Mouse (Mus musculus) MEL-GATA-1-ER (cell line): ENCODE measurements at regions not wholly inside any gene's neighbourhood (a gene's known extent, or its start where the extent isn't known, plus 50 kb on each side); places are given as distances from the start of the nearest gene placed in this dataset.
A peak's percentile ranks its signal among the peaks of the same experiment; 100 is the strongest.

Source experiments
- DNase-seq: peaks from one replicate; pipeline ENCODE4 v3.0.0-alpha.2; 2012; ENCODE audit warnings: low read depth; ENCODE audit errors: extremely low read depth

GRCm38 (mm10) chr2:73996986-73997385 is 85.9 kb upstream of the Atp5g3 start:
- DNase-seq = no peak

GRCm38 (mm10) chr2:73991818-73992217 is 80.7 kb upstream of the Atp5g3 start:
- no peak for DNase-seq

DNA sequence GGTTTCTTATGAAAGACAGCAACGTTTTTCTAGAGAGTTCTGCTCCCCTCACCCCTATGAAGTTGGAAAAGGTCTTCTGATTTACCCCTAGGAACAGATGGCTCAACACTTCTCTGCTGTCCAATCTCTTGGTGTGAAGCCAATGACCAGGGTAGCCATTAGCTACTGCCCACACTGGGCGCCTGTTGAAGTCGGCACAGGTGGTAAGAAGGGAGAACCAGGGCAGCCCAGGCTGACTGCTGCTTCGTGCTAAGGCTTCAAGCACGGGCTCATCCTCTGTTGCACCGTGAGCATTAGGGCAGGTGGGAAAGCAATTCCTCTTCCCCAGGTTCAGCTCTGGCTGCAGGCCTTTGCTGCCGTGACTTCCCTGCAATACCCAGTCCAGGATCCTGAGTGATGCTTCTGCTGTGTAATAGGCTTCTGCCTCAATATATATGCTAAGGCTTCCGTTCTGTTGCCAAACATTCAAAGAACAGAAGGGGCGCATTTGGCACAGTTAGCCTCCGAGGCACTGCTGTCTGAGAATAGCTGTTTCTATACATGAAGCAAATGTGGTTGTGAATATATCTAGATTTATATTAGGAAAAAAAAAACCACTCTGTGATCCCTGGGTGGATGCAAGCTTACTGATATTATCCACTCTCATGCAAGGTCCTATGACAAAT is 76.4 kb upstream of the Atp5g3 start:
- DNase-seq = no peak

DNA sequence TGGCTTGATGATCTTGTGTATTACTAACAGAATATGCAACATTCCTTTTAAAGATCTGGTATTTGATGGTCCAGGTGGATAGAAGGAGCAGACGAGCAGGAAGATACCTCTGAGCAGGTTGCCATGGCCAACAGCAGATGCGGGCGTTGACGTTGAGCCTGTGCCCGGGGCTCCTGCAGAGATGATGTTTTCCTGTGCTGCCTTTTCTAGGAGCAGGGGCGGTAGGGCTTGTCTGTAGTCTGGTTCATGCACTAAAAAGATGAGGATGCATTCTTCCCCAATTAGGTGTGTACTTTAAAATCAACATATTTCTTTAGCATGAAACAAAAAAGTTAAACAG is 74.8 kb upstream of the Atp5g3 start:
- DNase-seq = no peak

DNA sequence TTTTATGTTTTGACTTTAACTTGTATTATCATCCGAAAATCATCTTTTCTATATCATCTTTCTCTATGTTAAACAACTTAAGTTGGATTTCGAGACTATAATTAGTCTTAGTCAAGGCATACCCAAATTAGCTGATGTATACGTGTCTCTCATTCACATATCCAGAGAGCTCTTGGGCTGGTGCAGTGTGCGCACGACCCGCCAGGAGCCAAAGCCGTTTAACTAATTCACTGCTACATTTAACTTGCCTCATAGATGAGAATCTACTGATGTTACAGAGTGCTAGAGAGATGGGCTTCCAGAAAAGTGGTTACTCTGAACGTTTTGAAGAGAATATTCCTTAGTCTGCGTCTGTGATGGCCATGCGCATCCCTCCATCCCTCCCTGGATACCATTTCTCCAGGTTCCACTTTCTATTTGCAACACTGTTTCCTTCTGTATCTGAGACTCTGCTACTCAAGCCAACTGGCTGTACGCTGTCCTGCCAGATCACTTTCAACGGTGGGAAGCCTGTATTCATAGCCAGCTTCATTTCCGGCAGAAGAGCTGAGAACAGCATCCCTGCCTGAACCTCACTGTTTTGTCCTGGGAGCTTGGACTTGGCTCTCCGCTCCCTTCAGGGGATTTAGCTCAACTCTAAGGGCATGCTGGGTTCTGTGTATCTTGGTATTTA is 74.2 kb upstream of the Atp5g3 start:
- no peak for DNase-seq

DNA sequence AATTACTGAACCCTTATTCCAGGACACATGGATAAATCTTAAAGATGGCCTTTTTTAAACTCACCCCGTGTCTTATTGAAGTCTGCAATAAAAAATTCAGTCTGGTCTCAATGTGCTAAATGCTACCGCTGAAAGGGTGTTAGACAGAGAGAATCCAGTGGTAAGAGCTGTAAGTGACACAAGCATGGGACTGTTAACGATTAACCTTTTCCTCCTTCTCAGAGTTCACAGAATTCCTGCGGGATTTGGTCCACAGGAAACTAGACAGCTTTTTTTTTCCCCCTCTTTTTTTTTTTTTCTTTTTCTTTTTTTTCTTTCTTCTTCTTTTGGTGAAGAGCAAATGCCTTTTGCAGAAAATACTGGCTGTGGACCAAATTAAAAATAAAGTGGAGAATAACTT is 72.0 kb upstream of the Atp5g3 start:
- no peak for DNase-seq

DNA sequence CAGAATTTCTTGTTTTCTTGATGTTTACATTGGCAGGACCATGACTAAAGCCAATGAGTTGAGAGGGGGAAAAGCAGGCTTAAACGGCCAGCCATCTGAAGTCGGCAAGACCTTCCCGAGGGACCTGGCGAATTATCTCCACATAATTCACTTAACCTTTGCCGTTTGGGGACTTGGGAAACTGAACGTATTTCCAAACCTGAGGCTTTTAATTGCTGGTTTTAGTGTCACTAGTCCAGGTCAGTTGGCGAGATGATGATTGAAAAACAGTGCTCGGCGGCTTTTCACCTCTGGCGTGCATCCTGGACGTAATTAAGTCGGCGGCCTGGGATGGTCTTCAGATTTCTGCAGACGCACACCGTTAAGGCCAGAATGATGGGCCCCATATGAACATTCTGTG is 66.9 kb upstream of the Atp5g3 start:
- no peak for DNase-seq

- DNase-seq = peak; percentile 55
These were observed 62.6 kb upstream of the Atp5g3 start for GRCm38 (mm10) chr2:73973774-73974173.

DNA sequence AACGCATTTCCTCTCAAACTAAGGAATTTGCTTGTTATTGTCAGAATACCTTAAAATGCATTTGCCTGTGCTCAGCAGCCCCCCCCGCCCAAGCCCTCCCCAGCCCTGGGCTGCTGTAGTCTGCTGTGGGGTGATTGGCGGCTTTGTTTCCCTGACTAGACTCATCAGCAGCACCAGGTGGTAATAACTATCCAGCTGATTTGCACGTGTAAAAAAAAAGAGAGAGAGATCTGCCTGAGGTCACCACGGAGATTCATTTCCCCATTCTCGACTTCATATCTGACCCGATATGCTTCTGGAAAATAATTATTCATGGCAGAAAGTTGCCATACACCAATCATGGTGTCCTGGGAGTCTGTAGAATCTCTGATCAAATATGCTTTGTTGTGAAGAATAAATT is 56.5 kb upstream of the Atp5g3 start:
- DNase-seq = no peak

- DNase-seq = no peak
These were observed 54.5 kb upstream of the Atp5g3 start for GRCm38 (mm10) chr2:73965595-73965994.
